Mouse (Mus musculus): ENCODE data around the gene Med15.

DNA sequence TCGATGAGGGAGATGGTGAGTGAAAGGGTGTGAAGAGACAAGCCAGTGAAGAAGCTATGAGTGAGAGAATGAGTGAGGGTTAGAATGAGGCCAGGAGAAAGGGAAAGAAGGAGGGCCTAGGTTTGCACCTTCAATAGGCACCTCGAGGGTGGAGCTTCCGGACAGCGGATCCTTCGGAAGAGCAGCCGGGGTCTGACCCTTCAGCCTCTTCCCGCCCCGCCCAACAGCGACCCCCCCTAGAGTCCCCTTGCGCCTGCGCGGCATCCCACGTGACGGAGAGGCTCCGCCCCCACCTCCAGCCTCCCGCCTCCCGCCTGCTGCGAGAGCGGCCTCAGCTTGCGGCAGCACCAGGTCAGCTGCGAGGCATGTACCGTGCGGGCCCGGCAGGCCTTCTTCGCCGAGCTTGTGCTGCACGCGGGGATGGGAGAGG, 26.7 kb upstream of the Med15 start, which contains the start of gene Klhl22:
- TF ChIP-seq CTCF (IDR thresholded peaks at IDR 0.05; ENCODE audit: extremely low read depth, insufficient read depth, low read length): no peak
- TF ChIP-seq POLR2A (IDR thresholded peaks at IDR 0.05; ENCODE audit: extremely low read depth, insufficient read depth, low read length): peak; percentile 87

All from cortical plate, adult 2 months (tissue).